Mouse (Mus musculus) CH12.LX (cell line): ENCODE measurements at regions not wholly inside any gene's neighbourhood (a gene's known extent, or its start where the extent isn't known, plus 50 kb on each side); places are given as distances from the start of the nearest gene placed in this dataset.

ENCODE experiments used
- DNase-seq: peaks from one replicate; pipeline ENCODE4 v3.0.0-alpha.2; 2013; ENCODE audit errors: extremely low read depth
- H3K27ac ChIP-seq: 2 replicates; pipeline ENCODE4 v1.5.1; 2012; ENCODE audit warnings: low read depth, mild to moderate bottlenecking, control low read depth, moderate library complexity; ENCODE audit not compliant: insufficient read depth
- H3K27me3 ChIP-seq: replicated peaks from 2 replicates; pipeline ENCODE3; 2012; ENCODE audit warnings: inconsistent platforms
- H3K36me3 ChIP-seq, 2 experiments: replicated peaks in 1 of 2; 2 replicates each; pipeline versions ENCODE3 to v1.6.1; 2012; ENCODE audit warnings: inconsistent platforms in 1 of 2, low read length in 1 of 2, mild to moderate bottlenecking in 1 of 2, mixed read lengths in 1 of 2, moderate library complexity in 1 of 2; ENCODE audit not compliant: control insufficient read depth in 1 of 2, insufficient read depth in 1 of 2
- H3K4me1 ChIP-seq, 2 experiments: 2 replicates each; pipeline ENCODE4 v1.6.1; 2012; ENCODE audit warnings: inconsistent platforms in 1 of 2, moderate library complexity in 1 of 2; ENCODE audit not compliant: insufficient read depth in 2 of 2, control insufficient read depth in 1 of 2
- H3K4me2 ChIP-seq: 2 replicates; pipeline ENCODE4 v1.6.1; 2012; ENCODE audit warnings: low read depth, mild to moderate bottlenecking, control low read depth; ENCODE audit not compliant: poor library complexity, insufficient read depth, severe bottlenecking
- H3K4me3 ChIP-seq, 3 experiments: fragments of 150-350 bp in 1 of 3; sonication (generic) in 1 of 3; replicated peaks in 1 of 3; 2 replicates each; pipeline versions ENCODE3 to v1.5.1; 2011 to 2012; ENCODE audit warnings: low read depth in 2 of 3, low read length in 2 of 3, mild to moderate bottlenecking in 2 of 3, moderate library complexity in 2 of 3, control low read depth in 1 of 3, improper control_type of control experiment in 1 of 3, inconsistent platforms in 1 of 3, mixed read lengths in 1 of 3; ENCODE audit not compliant: poor library complexity in 1 of 3
- H3K79me2 ChIP-seq: replicated peaks from 2 replicates; pipeline ENCODE4 v1.6.1; 2012; ENCODE audit warnings: mild to moderate bottlenecking, moderate library complexity; ENCODE audit not compliant: control insufficient read depth, poor library complexity, insufficient read depth, severe bottlenecking; ENCODE audit errors: extremely low read depth
- H3K9ac ChIP-seq: 2 replicates; pipeline ENCODE4 v1.6.1; 2012; ENCODE audit warnings: low read depth, mild to moderate bottlenecking, control low read depth, moderate library complexity; ENCODE audit not compliant: insufficient read depth
- H3K9me3 ChIP-seq: replicated peaks from 2 replicates; pipeline ENCODE3; 2012; ENCODE audit warnings: low read length, inconsistent platforms, mixed read lengths
- CHD2 ChIP-seq: IDR thresholded peaks from 2 replicates; pipeline ENCODE4 v1.6.1; 2011; ENCODE audit warnings: low read length, improper control_type of control experiment
- CTCF ChIP-seq, 2 experiments: IDR thresholded peaks in 1 of 2; conservative IDR thresholded peaks in 1 of 2; 2 replicates each; pipeline ENCODE4 v1.5.1; 2011 to 2012; ENCODE audit warnings: low read depth in 2 of 2, low read length in 2 of 2, improper control_type of control experiment in 1 of 2, inconsistent platforms in 1 of 2, mild to moderate bottlenecking in 1 of 2, moderate library complexity in 1 of 2
- EP300 ChIP-seq: IDR thresholded peaks from 2 replicates; pipeline ENCODE4 v1.6.1; 2011; ENCODE audit warnings: low read length, improper control_type of control experiment
- ETS1 ChIP-seq: conservative IDR thresholded peaks from 2 replicates; pipeline ENCODE4 v1.6.1; 2012; ENCODE audit warnings: low read depth, mild to moderate bottlenecking, inconsistent platforms, low read length, improper control_type of control experiment, moderate library complexity
- GABPA ChIP-seq: IDR thresholded peaks from 2 replicates; pipeline ENCODE4 v1.6.1; 2012; ENCODE audit warnings: low read depth, low read length, improper control_type of control experiment, inconsistent platforms; ENCODE audit not compliant: insufficient replicate concordance
- IRF4 ChIP-seq: IDR thresholded peaks from 2 replicates; pipeline ENCODE4 v1.6.1; 2014; ENCODE audit warnings: low read depth, mild to moderate bottlenecking, inconsistent platforms, low read length, improper control_type of control experiment
- JUN ChIP-seq: IDR thresholded peaks from 2 replicates; pipeline ENCODE4 v1.6.1; 2011; ENCODE audit warnings: low read depth, mild to moderate bottlenecking, low read length, improper control_type of control experiment, moderate library complexity; ENCODE audit not compliant: insufficient read depth
- JUND ChIP-seq: conservative IDR thresholded peaks from 2 replicates; pipeline ENCODE4 v1.6.1; 2011; ENCODE audit warnings: low read depth, low read length, improper control_type of control experiment
- MEF2A ChIP-seq: IDR thresholded peaks from 2 replicates; pipeline ENCODE4 v1.6.1; 2014; ENCODE audit warnings: low read depth, mild to moderate bottlenecking, inconsistent platforms, low read length, improper control_type of control experiment, borderline replicate concordance
- MYC ChIP-seq: IDR thresholded peaks from 2 replicates; pipeline ENCODE4 v1.6.1; 2011; ENCODE audit warnings: low read depth, mild to moderate bottlenecking, improper control_type of control experiment, low read length
- NRF1 ChIP-seq: IDR thresholded peaks from 2 replicates; pipeline ENCODE4 v1.6.1; 2014; ENCODE audit warnings: low read depth, mild to moderate bottlenecking, inconsistent platforms, low read length, improper control_type of control experiment, moderate library complexity
- PAX5 ChIP-seq: IDR thresholded peaks from 2 replicates; pipeline ENCODE4 v1.6.1; 2012; ENCODE audit warnings: low read length, inconsistent platforms, mixed read lengths
- POLR2A ChIP-seq: IDR thresholded peaks from 2 replicates; pipeline ENCODE4 v1.6.1; 2011; ENCODE audit warnings: low read depth, mild to moderate bottlenecking, improper control_type of control experiment, low read length
- RCOR1 ChIP-seq: conservative IDR thresholded peaks from 2 replicates; pipeline ENCODE4 v1.6.1; 2012; ENCODE audit warnings: low read depth, mild to moderate bottlenecking, inconsistent platforms, low read length, improper control_type of control experiment
- TCF12 ChIP-seq: IDR thresholded peaks from 2 replicates; pipeline ENCODE4 v1.6.1; 2014; ENCODE audit warnings: low read depth, mild to moderate bottlenecking, inconsistent platforms, low read length, improper control_type of control experiment
- USF1 ChIP-seq: IDR thresholded peaks from 2 replicates; pipeline ENCODE4 v1.6.1; 2014; ENCODE audit warnings: low read depth, mild to moderate bottlenecking, inconsistent platforms, low read length, improper control_type of control experiment
- USF2 ChIP-seq: conservative IDR thresholded peaks from 2 replicates; pipeline ENCODE4 v1.6.1; 2011; ENCODE audit warnings: low read depth, low read length, improper control_type of control experiment
- ZKSCAN1 ChIP-seq: IDR thresholded peaks from 2 replicates; pipeline ENCODE4 v1.6.1; 2012; ENCODE audit warnings: low read depth, inconsistent platforms, low read length, improper control_type of control experiment, borderline replicate concordance
- ZMIZ1 ChIP-seq: IDR thresholded peaks from 2 replicates; pipeline ENCODE4 v1.6.1; 2012; ENCODE audit warnings: low read depth, mild to moderate bottlenecking, inconsistent platforms, low read length, improper control_type of control experiment
- ZNF384 ChIP-seq: IDR thresholded peaks from 2 replicates; pipeline ENCODE4 v1.6.1; 2012; ENCODE audit warnings: low read depth, low read length, improper control_type of control experiment, inconsistent platforms
- dilution Hi-C: fragments of 300-500 bp; cut with MboI; formaldehyde crosslinking; loops from 2 replicates; pipeline ENCODE4 v1.14.3; 2020; ENCODE audit warnings: low sequenced_read_pairs; ENCODE audit not compliant: extremely low pct_unique_long_range_greater_than_20kb, extremely low pct_ligation_motif_present
- in situ Hi-C: fragments of 300-500 bp; cut with MboI; formaldehyde crosslinking; loops from 3 replicates; pipeline ENCODE4 v1.14.3; 2019; ENCODE audit warnings: low sequenced_read_pairs, low pct_ligation_motif_present, low pct_unique_long_range_greater_than_20kb, mixed read lengths

DNA sequence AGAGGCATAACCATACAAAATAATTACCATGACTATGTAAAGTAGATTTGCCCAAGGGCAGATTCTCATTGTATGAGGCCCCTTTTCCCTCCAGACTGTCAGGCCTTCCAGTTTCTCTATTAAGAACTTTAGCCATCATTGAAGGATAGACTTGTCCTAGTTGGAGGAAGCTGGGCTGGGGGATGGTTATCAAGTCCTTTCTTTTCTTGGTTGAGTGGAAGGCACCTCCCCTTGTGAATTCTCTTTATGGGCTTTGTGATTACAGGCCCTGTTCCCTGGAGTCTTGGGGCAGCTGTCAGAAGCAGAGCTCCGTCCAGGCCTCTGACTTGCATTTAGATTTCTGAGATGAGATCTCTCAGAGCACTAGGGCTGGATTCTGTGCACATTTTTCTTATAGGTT lies 198.3 kb upstream of the Defb41 start:
- Histone ChIP-seq H3K79me2 (no peaks in the 10 kb centered on the region), H3K4me2 (no peak overlapping the region), H3K27ac (no peak overlapping the region), H3K9me3 (peaks cover 25% of the 10 kb centered on the region), H3K4me1 (no peaks in the 10 kb centered on the region), H3K36me3 (no peaks in the 10 kb centered on the region)
- in situ Hi-C loops = no loop called here
- no peak for DNase-seq
- dilution Hi-C loops = no loop called here
- TF ChIP-seq NRF1 (no peak), IRF4 (no peak), CHD2 (no peak), JUN (no peak), RCOR1 (no peak), USF2 (no peak)
- TF ChIP-seq, all 38 proteins: peak for 0
- H3K27me3 ChIP-seq = no peaks in the 10 kb centered on the region
- H3K4me3 ChIP-seq = no peak overlapping the region
- no peak overlapping the region for H3K9ac ChIP-seq

DNA sequence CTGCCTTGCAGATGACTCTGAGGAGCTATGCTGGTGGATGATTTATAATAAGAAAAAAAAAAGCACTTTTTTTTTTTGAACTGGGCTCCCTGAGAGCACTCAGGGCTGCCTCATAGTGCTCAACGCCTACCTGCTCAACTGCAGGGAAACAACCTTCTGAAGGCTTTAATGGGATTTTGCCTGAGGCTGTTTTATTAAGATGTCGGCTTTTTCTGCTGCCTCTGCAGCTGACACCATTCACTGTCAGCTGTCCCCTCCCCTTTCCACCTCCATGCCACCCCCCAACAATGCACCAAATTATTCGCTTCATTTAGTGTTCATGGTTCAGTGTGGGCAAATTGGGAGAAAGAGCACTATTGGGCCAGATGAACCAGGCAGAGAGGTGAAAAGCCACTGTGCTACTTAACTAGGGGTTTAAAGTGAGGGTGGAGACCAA lies 151.4 kb upstream of the Defb41 start:
- H3K4me2 ChIP-seq = no peak overlapping the region
- H3K4me3 ChIP-seq = no peak overlapping the region
- TF ChIP-seq NRF1 = no peak
- TF ChIP-seq POLR2A = no peak
- TF ChIP-seq ETS1 = no peak
- no peak for TF ChIP-seq JUND
- TF ChIP-seq ZKSCAN1 = no peak
- TF ChIP-seq, all 38 proteins: peak for 0
- DNase-seq = no peak
- in situ Hi-C loops (no loop called here), dilution Hi-C loops (no loop called here)
- Histone ChIP-seq H3K27ac (no peak overlapping the region), H3K36me3 (no peaks in the 10 kb centered on the region), H3K79me2 (no peaks in the 10 kb centered on the region), H3K9ac (no peak overlapping the region), H3K27me3 (no peaks in the 10 kb centered on the region), H3K9me3 (peaks cover 21% of the 10 kb centered on the region), H3K4me1 (no peaks in the 10 kb centered on the region)

DNA sequence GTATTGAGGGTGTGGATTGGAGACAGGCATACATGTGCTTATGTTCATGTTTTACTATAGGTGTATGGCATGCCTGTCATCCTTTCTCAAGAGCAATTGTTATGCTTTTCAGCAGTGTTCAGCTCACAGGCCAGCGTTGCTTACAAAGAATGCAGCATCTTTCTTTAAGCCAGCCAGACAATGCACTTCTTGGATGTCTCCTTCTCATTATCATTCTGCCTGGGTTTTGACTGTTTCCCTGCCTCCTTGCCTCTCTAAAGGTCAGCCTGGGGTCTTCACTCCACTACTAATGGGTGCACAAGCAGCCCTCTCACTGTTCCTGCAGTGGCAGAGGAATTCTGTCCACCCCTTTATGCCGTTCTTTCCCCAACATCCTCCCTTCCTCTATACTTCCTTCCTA lies 150.9 kb upstream of the Defb41 start:
- DNase-seq = no peak
- peaks cover 22% of the 10 kb centered on the region for H3K9me3 ChIP-seq
- H3K4me3 ChIP-seq = no peak overlapping the region
- no peak overlapping the region for H3K9ac ChIP-seq
- dilution Hi-C loops = no loop called here
- H3K27me3 ChIP-seq = no peaks in the 10 kb centered on the region
- no peak overlapping the region for H3K4me2 ChIP-seq
- no peak overlapping the region for H3K27ac ChIP-seq
- no peak for TF ChIP-seq CTCF (conservative IDR thresholded peaks at IDR 0.05 in 1 of 2, IDR thresholded peaks at IDR 0.05 in 1 of 2; ENCODE audit: low read depth in 2 of 2, low read length in 2 of 2)
- no peak for TF ChIP-seq TCF12
- TF ChIP-seq ZMIZ1 = no peak
- TF ChIP-seq ZNF384 = no peak
- TF ChIP-seq POLR2A = no peak
- no peak for TF ChIP-seq PAX5
- no peak for TF ChIP-seq GABPA
- no peak for TF ChIP-seq MYC
- no peak for TF ChIP-seq EP300
- TF ChIP-seq MEF2A = no peak
- TF ChIP-seq USF1 = no peak
- no peak for TF ChIP-seq JUN
- TF ChIP-seq, all 38 proteins: peak for 0
- Histone ChIP-seq H3K36me3 (no peaks in the 10 kb centered on the region), H3K79me2 (no peaks in the 10 kb centered on the region), H3K4me1 (no peaks in the 10 kb centered on the region)
- in situ Hi-C loops = no loop called here
